Mouse (Mus musculus) megakaryocyte, embryonic 14.5 days (primary cell): ENCODE measurements at regions not wholly inside any gene's neighbourhood (a gene's known extent, or its start where the extent isn't known, plus 50 kb on each side); places are given as distances from the start of the nearest gene placed in this dataset.

Experiments
- FLI1 ChIP-seq: IDR thresholded peaks from 2 replicates; pipeline ENCODE4 v1.6.1; 2012; ENCODE audit warnings: low read length, inconsistent platforms, mixed read lengths
- GATA1 ChIP-seq: IDR thresholded peaks from 3 replicates; pipeline ENCODE4 v1.6.1; 2012; ENCODE audit warnings: mixed read lengths, low read length, inconsistent platforms, borderline replicate concordance

GRCm38 (mm10) chr15:26968392-26969025, 73.1 kb upstream of the Fbxl7 start:
- TF ChIP-seq GATA1 (no peak), FLI1 (no peak)
